Mouse (Mus musculus) CH12.LX (cell line): ENCODE results near the gene Ski. TPM values are rescaled to one million over a fixed set of nuclear protein-coding genes. Genes with fewer than 3 reads are reported as not detected.

Source experiments
- DNase-seq: peaks from one replicate; pipeline ENCODE4 v3.0.0-alpha.2; 2013; ENCODE audit errors: extremely low read depth
- H3K27ac ChIP-seq: 2 replicates; pipeline ENCODE4 v1.5.1; 2012; ENCODE audit warnings: low read depth, mild to moderate bottlenecking, control low read depth, moderate library complexity; ENCODE audit not compliant: insufficient read depth
- H3K27me3 ChIP-seq: replicated peaks from 2 replicates; pipeline ENCODE3; 2012; ENCODE audit warnings: inconsistent platforms
- H3K36me3 ChIP-seq, 2 experiments: replicated peaks in 1 of 2; 2 replicates each; pipeline versions ENCODE3 to v1.6.1; 2012; ENCODE audit warnings: inconsistent platforms in 1 of 2, low read length in 1 of 2, mild to moderate bottlenecking in 1 of 2, mixed read lengths in 1 of 2, moderate library complexity in 1 of 2; ENCODE audit not compliant: control insufficient read depth in 1 of 2, insufficient read depth in 1 of 2
- H3K4me1 ChIP-seq, 2 experiments: 2 replicates each; pipeline ENCODE4 v1.6.1; 2012; ENCODE audit warnings: inconsistent platforms in 1 of 2, moderate library complexity in 1 of 2; ENCODE audit not compliant: insufficient read depth in 2 of 2, control insufficient read depth in 1 of 2
- H3K4me2 ChIP-seq: 2 replicates; pipeline ENCODE4 v1.6.1; 2012; ENCODE audit warnings: low read depth, mild to moderate bottlenecking, control low read depth; ENCODE audit not compliant: poor library complexity, insufficient read depth, severe bottlenecking
- H3K4me3 ChIP-seq, 3 experiments: fragments of 150-350 bp in 1 of 3; sonication (generic) in 1 of 3; replicated peaks in 1 of 3; 2 replicates each; pipeline versions ENCODE3 to v1.5.1; 2011 to 2012; ENCODE audit warnings: low read depth in 2 of 3, low read length in 2 of 3, mild to moderate bottlenecking in 2 of 3, moderate library complexity in 2 of 3, control low read depth in 1 of 3, improper control_type of control experiment in 1 of 3, inconsistent platforms in 1 of 3, mixed read lengths in 1 of 3; ENCODE audit not compliant: poor library complexity in 1 of 3
- H3K79me2 ChIP-seq: replicated peaks from 2 replicates; pipeline ENCODE4 v1.6.1; 2012; ENCODE audit warnings: mild to moderate bottlenecking, moderate library complexity; ENCODE audit not compliant: control insufficient read depth, poor library complexity, insufficient read depth, severe bottlenecking; ENCODE audit errors: extremely low read depth
- H3K9ac ChIP-seq: 2 replicates; pipeline ENCODE4 v1.6.1; 2012; ENCODE audit warnings: low read depth, mild to moderate bottlenecking, control low read depth, moderate library complexity; ENCODE audit not compliant: insufficient read depth
- H3K9me3 ChIP-seq: replicated peaks from 2 replicates; pipeline ENCODE3; 2012; ENCODE audit warnings: low read length, inconsistent platforms, mixed read lengths
- BHLHE40 ChIP-seq: IDR thresholded peaks from 2 replicates; pipeline ENCODE4 v1.6.1; 2011; ENCODE audit warnings: mild to moderate bottlenecking, low read depth, low read length, improper control_type of control experiment
- CHD1 ChIP-seq: IDR thresholded peaks from 2 replicates; pipeline ENCODE4 v1.6.1; 2012; ENCODE audit warnings: low read depth, low read length, improper control_type of control experiment, inconsistent platforms
- CTCF ChIP-seq, 2 experiments: IDR thresholded peaks in 1 of 2; conservative IDR thresholded peaks in 1 of 2; 2 replicates each; pipeline ENCODE4 v1.5.1; 2011 to 2012; ENCODE audit warnings: low read depth in 2 of 2, low read length in 2 of 2, improper control_type of control experiment in 1 of 2, inconsistent platforms in 1 of 2, mild to moderate bottlenecking in 1 of 2, moderate library complexity in 1 of 2
- E2F4 ChIP-seq: IDR thresholded peaks from 2 replicates; pipeline ENCODE4 v1.6.1; 2011; ENCODE audit warnings: low read depth, low read length, improper control_type of control experiment; ENCODE audit not compliant: insufficient replicate concordance
- ELF1 ChIP-seq: IDR thresholded peaks from 2 replicates; pipeline ENCODE4 v1.6.1; 2014; ENCODE audit warnings: low read depth, mild to moderate bottlenecking, inconsistent platforms, low read length, improper control_type of control experiment
- EP300 ChIP-seq: IDR thresholded peaks from 2 replicates; pipeline ENCODE4 v1.6.1; 2011; ENCODE audit warnings: low read length, improper control_type of control experiment
- ETS1 ChIP-seq: conservative IDR thresholded peaks from 2 replicates; pipeline ENCODE4 v1.6.1; 2012; ENCODE audit warnings: low read depth, mild to moderate bottlenecking, inconsistent platforms, low read length, improper control_type of control experiment, moderate library complexity
- GABPA ChIP-seq: IDR thresholded peaks from 2 replicates; pipeline ENCODE4 v1.6.1; 2012; ENCODE audit warnings: low read depth, low read length, improper control_type of control experiment, inconsistent platforms; ENCODE audit not compliant: insufficient replicate concordance
- HCFC1 ChIP-seq: IDR thresholded peaks from 2 replicates; pipeline ENCODE4 v1.6.1; 2012; ENCODE audit warnings: low read depth, mild to moderate bottlenecking, inconsistent platforms, low read length, improper control_type of control experiment
- JUN ChIP-seq: IDR thresholded peaks from 2 replicates; pipeline ENCODE4 v1.6.1; 2011; ENCODE audit warnings: low read depth, mild to moderate bottlenecking, low read length, improper control_type of control experiment, moderate library complexity; ENCODE audit not compliant: insufficient read depth
- JUND ChIP-seq: conservative IDR thresholded peaks from 2 replicates; pipeline ENCODE4 v1.6.1; 2011; ENCODE audit warnings: low read depth, low read length, improper control_type of control experiment
- KAT2A ChIP-seq: IDR thresholded peaks from 2 replicates; pipeline ENCODE4 v1.6.1; 2012; ENCODE audit warnings: low read length, improper control_type of control experiment, inconsistent platforms; ENCODE audit not compliant: insufficient replicate concordance
- MAFK ChIP-seq: IDR thresholded peaks from 2 replicates; pipeline ENCODE4 v1.6.1; 2011; ENCODE audit warnings: low read length, improper control_type of control experiment; ENCODE audit not compliant: insufficient replicate concordance
- MAZ ChIP-seq: IDR thresholded peaks from 2 replicates; pipeline ENCODE4 v1.6.1; 2012; ENCODE audit warnings: low read depth, mild to moderate bottlenecking, inconsistent platforms, low read length, improper control_type of control experiment, moderate library complexity
- MXI1 ChIP-seq: IDR thresholded peaks from 2 replicates; pipeline ENCODE4 v1.6.1; 2011; ENCODE audit warnings: mild to moderate bottlenecking, low read depth, low read length, improper control_type of control experiment
- MYC ChIP-seq: IDR thresholded peaks from 2 replicates; pipeline ENCODE4 v1.6.1; 2011; ENCODE audit warnings: low read depth, mild to moderate bottlenecking, improper control_type of control experiment, low read length
- NELFE ChIP-seq: IDR thresholded peaks from 2 replicates; pipeline ENCODE4 v1.6.1; 2011; ENCODE audit warnings: low read depth, low read length, improper control_type of control experiment
- PAX5 ChIP-seq: IDR thresholded peaks from 2 replicates; pipeline ENCODE4 v1.6.1; 2012; ENCODE audit warnings: low read length, inconsistent platforms, mixed read lengths
- POLR2A ChIP-seq: IDR thresholded peaks from 2 replicates; pipeline ENCODE4 v1.6.1; 2011; ENCODE audit warnings: low read depth, mild to moderate bottlenecking, improper control_type of control experiment, low read length
- POLR2AphosphoS2 ChIP-seq: IDR thresholded peaks from 2 replicates; pipeline ENCODE4 v1.6.1; 2011; ENCODE audit warnings: low read depth, low read length, improper control_type of control experiment
- RAD21 ChIP-seq: IDR thresholded peaks from 2 replicates; pipeline ENCODE4 v1.6.1; 2011; ENCODE audit warnings: low read depth, mild to moderate bottlenecking, low read length, improper control_type of control experiment, moderate library complexity
- RCOR1 ChIP-seq: conservative IDR thresholded peaks from 2 replicates; pipeline ENCODE4 v1.6.1; 2012; ENCODE audit warnings: low read depth, mild to moderate bottlenecking, inconsistent platforms, low read length, improper control_type of control experiment
- SIN3A ChIP-seq: IDR thresholded peaks from 2 replicates; pipeline ENCODE4 v1.6.1; 2012; ENCODE audit warnings: low read length, improper control_type of control experiment, inconsistent platforms
- SMC3 ChIP-seq: IDR thresholded peaks from 2 replicates; pipeline ENCODE4 v1.6.1; 2011; ENCODE audit warnings: low read depth, low read length, improper control_type of control experiment
- TCF12 ChIP-seq: IDR thresholded peaks from 2 replicates; pipeline ENCODE4 v1.6.1; 2014; ENCODE audit warnings: low read depth, mild to moderate bottlenecking, inconsistent platforms, low read length, improper control_type of control experiment
- UBTF ChIP-seq: IDR thresholded peaks from 2 replicates; pipeline ENCODE4 v1.6.1; 2012; ENCODE audit warnings: low read depth, mild to moderate bottlenecking, inconsistent platforms, low read length, improper control_type of control experiment, moderate library complexity
- USF1 ChIP-seq: IDR thresholded peaks from 2 replicates; pipeline ENCODE4 v1.6.1; 2014; ENCODE audit warnings: low read depth, mild to moderate bottlenecking, inconsistent platforms, low read length, improper control_type of control experiment
- ZC3H11A ChIP-seq: IDR thresholded peaks from 2 replicates; pipeline ENCODE4 v1.6.1; 2012; ENCODE audit warnings: low read depth, mild to moderate bottlenecking, inconsistent platforms, low read length, improper control_type of control experiment
- ZKSCAN1 ChIP-seq: IDR thresholded peaks from 2 replicates; pipeline ENCODE4 v1.6.1; 2012; ENCODE audit warnings: low read depth, inconsistent platforms, low read length, improper control_type of control experiment, borderline replicate concordance
- dilution Hi-C: fragments of 300-500 bp; cut with MboI; formaldehyde crosslinking; loops from 2 replicates; pipeline ENCODE4 v1.14.3; 2020; ENCODE audit warnings: low sequenced_read_pairs; ENCODE audit not compliant: extremely low pct_unique_long_range_greater_than_20kb, extremely low pct_ligation_motif_present
- in situ Hi-C: fragments of 300-500 bp; cut with MboI; formaldehyde crosslinking; loops from 3 replicates; pipeline ENCODE4 v1.14.3; 2019; ENCODE audit warnings: low sequenced_read_pairs, low pct_ligation_motif_present, low pct_unique_long_range_greater_than_20kb, mixed read lengths
- polyA plus RNA-seq: library from polyadenylated mRNA; unstranded; fragments of >175 nt; gene quantifications from 2 replicates; pipeline ENCODE4 v1.2.1, GENCODE M21; 2012; ENCODE audit warnings: low read depth; ENCODE audit not compliant: insufficient read length
- total RNA-seq, 2 experiments: library from RNA; depleted of rRNA; stranded (reverse); fragments of 300-350 nt in 1 of 2; fragments of >200 nt in 1 of 2; gene quantifications; 2 replicates each; pipeline ENCODE4 v1.2.3; 2012 to 2014

Ski gene
- total and polyA plus RNA-seq, 3 experiments: 4.1 to 17.9 (median 10.1) TPM

GRCm38 (mm10) chr4:155146107-155146823, 76.1 kb downstream of the Ski start:
- H3K4me2 ChIP-seq: no peak overlapping the region
- no peak overlapping the region for H3K4me3 ChIP-seq
- DNase-seq: no peak
- H3K9ac ChIP-seq: no peak overlapping the region
- H3K27ac ChIP-seq: no peak overlapping the region
- H3K4me1 ChIP-seq: peaks cover 6 to 19% of the 10 kb centered on the region in 2 experiments
- H3K79me2 ChIP-seq: no peaks in the 10 kb centered on the region
- no peaks in the 10 kb centered on the region for H3K27me3 ChIP-seq
- H3K9me3 ChIP-seq: peaks cover 13% of the 10 kb centered on the region
- in situ Hi-C loops (no loop called here), dilution Hi-C loops (no loop called here)
- H3K36me3 ChIP-seq: peaks cover 0 to 13% of the 10 kb centered on the region in 2 experiments
- no peak for TF ChIP-seq ELF1
- TF ChIP-seq BHLHE40: no peak
- TF ChIP-seq RAD21: no peak; the same call in 1 of the 2 replicates
- no peak for TF ChIP-seq MAZ
- no peak for TF ChIP-seq MYC
- no peak for TF ChIP-seq JUND
- TF ChIP-seq TCF12: no peak
- TF ChIP-seq POLR2A: no peak
- TF ChIP-seq ETS1: no peak
- no peak for TF ChIP-seq KAT2A
- TF ChIP-seq CHD1: no peak
- no peak for TF ChIP-seq POLR2AphosphoS2
- no peak for TF ChIP-seq ZKSCAN1
- TF ChIP-seq HCFC1: no peak
- no peak for TF ChIP-seq RCOR1
- TF ChIP-seq EP300: no peak
- no peak; a peak in 1 of 4 replicates for TF ChIP-seq CTCF (conservative IDR thresholded peaks at IDR 0.05 in 1 of 2, IDR thresholded peaks at IDR 0.05 in 1 of 2; ENCODE audit: low read depth in 2 of 2, low read length in 2 of 2)
- TF ChIP-seq UBTF: no peak

GRCm38 (mm10) chr4:155144548-155145180, 77.7 kb downstream of the Ski start:
- Histone ChIP-seq H3K27ac (no peak overlapping the region), H3K79me2 (no peaks in the 10 kb centered on the region), H3K4me2 (no peak overlapping the region), H3K9me3 (no peaks in the 10 kb centered on the region), H3K9ac (no peak overlapping the region), H3K4me3 (no peak overlapping the region), H3K4me1 (peaks cover 6 to 19% of the 10 kb centered on the region in 2 experiments), H3K36me3 (no peaks in the 10 kb centered on the region), H3K27me3 (no peaks in the 10 kb centered on the region)
- no peak for DNase-seq
- dilution Hi-C loops: no loop called here
- in situ Hi-C loops: no loop called here
- TF ChIP-seq MAFK (no peak), POLR2AphosphoS2 (no peak), MAZ (no peak), ZKSCAN1 (no peak), UBTF (no peak), ZC3H11A (no peak), NELFE (no peak), CHD1 (no peak), RCOR1 (no peak), ELF1 (no peak), E2F4 (no peak), TCF12 (no peak), USF1 (no peak), PAX5 (no peak), SMC3 (peak; percentile 29; the same call in 1 of the 2 replicates), SIN3A (no peak), MXI1 (no peak), GABPA (no peak), BHLHE40 (no peak), JUN (no peak), KAT2A (no peak), RAD21 (peak; percentile 33)
